Comparison of ENCODE assay signal across 20 mouse cellular contexts in genomic region chr3:132022032-132022431, GRCm38 (mm10).
DNase-seq lines count a peak whose midpoint lies in the region; ATAC-seq and TF ChIP-seq lines count a peak whose summit lies in the region.
"Had no signal": no experiment of that assay in that cellular context is flagged by ENCODE, and none has a peak within 500 bp of the region (broad histone marks: within the 10 kb centered on the region; RNA-seq: fewer than 3 reads in every experiment).

No protein-coding gene starts in this region.

- no peaks in the 10 kb centered on the region for H3K9me3 ChIP-seq in heart, embryonic 15.5 days (replicated peaks)
- H3K9me3 ChIP-seq in lung, embryonic 14.5 days (ENCODE audit: low read depth, low read length), result no peaks in the 10 kb centered on the region
- H3K9me3 ChIP-seq in liver, embryonic 12.5 days (replicated peaks), result no peaks in the 10 kb centered on the region
- H3K9me3 ChIP-seq: forebrain, embryonic 13.5 days; limb, embryonic 10.5 days; midbrain, embryonic 15.5 days had no signal

- H3K4me3 ChIP-seq in heart, embryonic 15.5 days, result no peak overlapping the region
- H3K4me3 ChIP-seq in lung, embryonic 14.5 days (ENCODE audit: low read depth, low read length), result no peak overlapping the region
- no peak overlapping the region for H3K4me3 ChIP-seq in liver, embryonic 12.5 days
- H3K4me3 ChIP-seq: forebrain, embryonic 13.5 days; limb, embryonic 10.5 days; midbrain, embryonic 15.5 days had no signal

- no peaks in the 10 kb centered on the region for H3K27me3 ChIP-seq in heart, embryonic 15.5 days
- H3K27me3 ChIP-seq in lung, embryonic 14.5 days (ENCODE audit: insufficient read depth, low read length), result no peaks in the 10 kb centered on the region
- H3K27me3 ChIP-seq in liver, embryonic 12.5 days (replicated peaks), result no peaks in the 10 kb centered on the region
- H3K27me3 ChIP-seq: forebrain, embryonic 13.5 days; midbrain, embryonic 15.5 days had no signal

- H3K27ac ChIP-seq in heart, embryonic 15.5 days, result peak overlapping the region; percentile 25; the same call in 1 of the 2 replicates
- H3K27ac ChIP-seq in lung, embryonic 14.5 days (ENCODE audit: low read depth), result no peak overlapping the region
- H3K27ac ChIP-seq in liver, embryonic 12.5 days, result no peak overlapping the region
- H3K27ac ChIP-seq: forebrain, embryonic 13.5 days; hindbrain, postnatal 0 days; limb, embryonic 10.5 days; midbrain, embryonic 15.5 days had no signal

- 0 out of 2 replicates have a peak, but pooled peaks have one; percentile 43 for ATAC-seq in heart, embryonic 15.5 days (replicated peaks; ENCODE audit: insufficient number of reproducible peaks, insufficient read depth, low FRiP score, low read depth)
- peak; percentile 71; the same call in 1 of the 2 replicates for ATAC-seq in lung, embryonic 14.5 days (ENCODE audit: insufficient read depth)
- peak; percentile 56 for ATAC-seq in common myeloid progenitor, adult 5-6 weeks (replicated peaks; ENCODE audit: low read depth, poor library complexity, severe bottlenecking)
- no peak for ATAC-seq in activated CD4-positive, CD25-positive, alpha-beta regulatory T cell, adult 4 months
- ATAC-seq in liver, embryonic 12.5 days, result no peak
- ATAC-seq: forebrain, embryonic 13.5 days; hindbrain, postnatal 0 days; midbrain, embryonic 15.5 days had no signal

- H3K9ac ChIP-seq in heart, embryonic 15.5 days, result no peak overlapping the region
- no peak overlapping the region for H3K9ac ChIP-seq in lung, embryonic 14.5 days
- H3K9ac ChIP-seq in liver, embryonic 12.5 days, result no peak overlapping the region
- H3K9ac ChIP-seq: forebrain, embryonic 13.5 days; midbrain, embryonic 15.5 days had no signal

- no peak for TF ChIP-seq CTCF in lung, embryonic 14.5 days (IDR thresholded peaks at IDR 0.05; ENCODE audit: low read depth)

- WGBS in heart, embryonic 15.5 days, result 17% methylated on average over 4 of the region's 4 CpGs
- WGBS in lung, embryonic 14.5 days, result 28% methylated on average over 4 of the region's 4 CpGs
- WGBS in liver, embryonic 12.5 days (ENCODE audit: insufficient replicate concordance), result 35% methylated on average over 4 of the region's 4 CpGs

- 0 out of 2 replicates have a peak overlapping the region, but pooled peaks have one; percentile 2 for H3K4me2 ChIP-seq in heart, embryonic 15.5 days
- no peak overlapping the region for H3K4me2 ChIP-seq in lung, embryonic 14.5 days
- no peak overlapping the region for H3K4me2 ChIP-seq in liver, embryonic 12.5 days
- H3K4me2 ChIP-seq: forebrain, embryonic 13.5 days; midbrain, embryonic 15.5 days had no signal

- peaks cover 15% of the 10 kb centered on the region for H3K4me1 ChIP-seq in heart, embryonic 15.5 days (replicated peaks)
- H3K4me1 ChIP-seq in lung, embryonic 14.5 days (ENCODE audit: insufficient read depth), result peaks cover 5% of the 10 kb centered on the region; the same call in 1 of the 2 replicates
- H3K4me1 ChIP-seq in liver, embryonic 12.5 days, result no peaks in the 10 kb centered on the region

- H3K36me3 ChIP-seq in heart, embryonic 15.5 days, result no peaks in the 10 kb centered on the region
- no peaks in the 10 kb centered on the region for H3K36me3 ChIP-seq in lung, embryonic 14.5 days (ENCODE audit: insufficient read depth)
- H3K36me3 ChIP-seq in liver, embryonic 12.5 days, result no peaks in the 10 kb centered on the region
- H3K36me3 ChIP-seq: limb, embryonic 10.5 days; midbrain, embryonic 15.5 days had no signal

- intact Hi-C loops in heart, postnatal 10 days (cut with DNase I), result no loop called here

- no peak for DNase-seq in heart, postnatal 10 days
- DNase-seq in lung, embryonic 14.5 days, result peak; percentile 50
- no peak for DNase-seq in lung, postnatal 4 days
- DNase-seq in Muller cell, postnatal 12 days (ENCODE audit: inconsistent ontology term), result peak; percentile 38
- DNase-seq: adrenal gland, postnatal 25 days; cerebellum, adult 8-10 months; cerebellum, postnatal 36 days; kidney, adult 11 months; layer of hippocampus, adult 9-11 months; liver; lung, adult 18-20 months; thymus, postnatal 25 days had no signal

Comparison
In these comparisons a context has a peak if more than half of its experiments do, and no peak if none do; other contexts are left out.
1. DNase-seq: peak in lung, embryonic 14.5 days (single experiment) and Muller cell, postnatal 12 days (single experiment); none in heart, postnatal 10 days (0 of 2) and lung, postnatal 4 days (0 of 2).
2. ATAC-seq: peak in heart, embryonic 15.5 days (single experiment), lung, embryonic 14.5 days (single experiment) and common myeloid progenitor, adult 5-6 weeks (single experiment); none in activated CD4-positive, CD25-positive, alpha-beta regulatory T cell, adult 4 months (single experiment) and liver, embryonic 12.5 days (single experiment).